Mouse (Mus musculus) kidney, adult 9 months (tissue): ENCODE results near the gene Npb.
A peak's percentile ranks its signal among the peaks of the same experiment; 100 is the strongest.
"Not testable (repeated sequence)": the region's sequence is repeated elsewhere in the genome, so short reads cannot be mapped to it uniquely, and the experiment has no call there.

Source experiments
- DNase-seq: peaks from one replicate; pipeline ENCODE4 v3.0.0; 2022

The Npb gene

DNA sequence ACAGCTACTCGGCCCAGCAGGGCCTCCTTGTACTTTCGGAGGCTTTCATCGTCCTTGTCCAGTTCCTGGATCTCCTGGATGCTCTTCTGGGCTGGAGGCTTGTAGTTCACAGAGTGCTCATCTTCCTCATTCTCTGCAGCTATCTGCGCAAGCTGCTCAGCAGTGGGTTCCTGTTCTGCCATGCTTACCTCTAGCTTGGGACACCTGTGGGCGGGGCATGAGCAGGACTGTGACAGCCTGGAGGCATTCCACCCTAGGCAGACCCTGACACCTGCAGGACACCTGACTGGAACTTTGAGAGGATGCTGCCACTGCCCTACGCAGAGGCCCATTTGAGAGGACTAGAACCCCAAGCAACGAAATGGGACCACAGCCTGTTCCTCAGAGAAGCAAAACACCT lies 28.1 kb upstream of the Npb start:
- DNase-seq = peak; percentile 53

DNA sequence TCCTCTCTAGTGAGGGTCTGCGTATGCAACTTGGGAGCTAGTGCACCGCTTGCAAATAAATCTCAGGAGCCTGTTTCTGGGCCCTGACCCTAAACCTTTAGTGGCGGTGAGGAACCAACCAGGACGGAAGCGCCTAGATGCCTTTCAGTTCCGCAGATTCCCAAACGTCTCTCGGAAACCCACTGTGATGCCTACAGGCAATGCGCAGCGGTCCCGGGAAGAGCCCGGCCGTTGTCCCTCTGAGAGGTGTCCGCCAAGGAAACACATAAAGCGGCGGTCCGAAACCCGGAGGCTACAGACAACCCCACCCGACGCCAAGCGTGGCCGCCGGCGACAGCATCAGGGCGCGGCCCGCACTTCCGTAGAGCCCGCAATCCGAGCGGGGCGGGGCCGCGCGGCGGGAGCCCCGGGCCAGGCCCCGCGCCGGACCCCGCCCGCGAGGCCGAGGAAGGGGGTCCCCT lies 27.4 kb upstream of the Npb start:
- peak; percentile 46 for DNase-seq

DNA sequence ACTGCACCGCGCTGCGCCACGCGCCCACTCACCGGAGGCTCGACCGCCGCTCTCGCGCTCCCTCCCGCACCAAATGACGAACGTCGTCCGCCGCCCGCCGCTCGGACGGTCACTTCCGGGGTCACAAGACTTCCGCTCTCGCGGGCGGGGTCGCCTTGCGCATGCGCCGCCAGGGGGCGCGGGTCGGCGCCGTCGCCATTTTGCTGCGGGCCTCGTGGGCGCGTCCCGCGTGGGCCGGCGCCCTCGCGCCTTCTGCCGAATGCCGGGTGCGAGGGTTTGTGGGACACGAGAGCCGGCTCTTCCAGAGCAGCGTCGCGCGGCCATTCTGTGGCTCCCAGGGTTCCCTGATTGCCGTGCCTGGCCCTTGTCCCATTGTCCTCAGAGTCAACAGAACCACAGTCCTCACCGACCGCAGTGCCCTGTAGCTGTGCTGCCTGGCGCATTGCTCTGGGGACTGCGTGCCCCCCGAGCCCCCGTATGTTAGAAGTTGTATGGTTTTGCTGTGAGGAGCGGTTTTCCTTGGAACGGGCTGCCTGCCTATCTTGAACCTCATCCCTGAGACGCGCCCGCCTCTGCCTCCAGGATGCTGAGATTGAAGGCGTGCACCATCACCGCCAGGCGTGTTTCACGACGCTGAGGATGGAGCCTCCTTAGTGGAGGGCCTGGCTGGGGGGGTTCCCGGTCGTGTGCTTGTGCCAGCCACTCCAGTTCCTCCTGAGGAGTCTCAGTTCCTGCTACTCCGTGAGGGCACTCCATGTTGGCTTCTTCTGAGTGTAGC lies 26.6 kb upstream of the Npb start, which contains the start of gene Arhgdia:
TSS of gene Arhgdia (minus strand) at position 135 of the 778 bp plus-strand sequence.
- DNase-seq = peak; percentile 86

DNA sequence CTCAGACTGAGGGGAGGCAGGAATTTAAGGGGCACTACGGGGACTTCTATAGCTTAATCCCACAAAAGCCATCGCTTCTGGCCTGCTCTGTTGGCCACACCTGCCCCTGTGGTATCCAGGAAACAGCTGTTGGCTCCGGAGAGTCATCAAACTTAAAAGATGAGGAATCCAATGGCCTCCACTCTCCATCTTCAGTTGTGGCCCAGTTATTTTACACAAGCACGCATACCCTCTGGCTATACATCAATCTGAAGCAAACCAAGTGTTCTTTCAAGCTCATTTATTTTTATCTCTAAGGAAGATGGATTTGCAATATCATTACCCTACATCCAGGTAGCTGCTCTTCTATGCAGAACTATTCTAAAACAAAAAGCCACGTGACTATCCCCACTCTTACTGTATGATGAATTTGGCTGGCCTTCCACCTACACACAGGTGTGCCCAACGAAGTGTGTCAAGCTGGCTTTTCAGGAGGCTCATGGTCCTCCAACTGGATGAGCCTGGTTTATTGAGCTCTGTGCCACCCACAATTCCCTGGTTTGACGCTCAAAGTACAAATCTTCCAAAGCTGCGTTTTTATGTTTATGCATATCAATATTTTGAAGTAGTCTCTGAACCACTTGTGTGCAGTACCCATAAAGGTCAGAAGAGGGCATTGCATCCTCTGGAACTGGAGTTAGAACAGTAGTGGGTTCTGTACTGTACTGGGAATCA lies 25.9 kb upstream of the Npb start:
- peak; percentile 71 for DNase-seq

DNA sequence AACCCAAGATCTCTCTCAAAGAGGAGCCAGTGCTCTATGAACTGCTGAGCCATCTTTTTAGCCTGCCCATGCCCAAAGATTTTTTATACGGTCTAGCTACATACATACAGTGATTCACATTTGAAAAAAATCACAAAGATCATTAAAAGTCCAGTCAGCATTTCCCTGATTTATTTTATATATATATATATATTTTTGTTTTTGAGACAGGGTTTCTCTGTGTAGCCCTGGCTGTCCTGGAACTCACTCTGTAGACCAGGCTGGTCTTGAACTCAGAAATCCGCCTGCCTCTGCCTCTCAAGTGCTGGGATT lies 25.3 kb upstream of the Npb start:
- not testable (repeated sequence) for DNase-seq

DNA sequence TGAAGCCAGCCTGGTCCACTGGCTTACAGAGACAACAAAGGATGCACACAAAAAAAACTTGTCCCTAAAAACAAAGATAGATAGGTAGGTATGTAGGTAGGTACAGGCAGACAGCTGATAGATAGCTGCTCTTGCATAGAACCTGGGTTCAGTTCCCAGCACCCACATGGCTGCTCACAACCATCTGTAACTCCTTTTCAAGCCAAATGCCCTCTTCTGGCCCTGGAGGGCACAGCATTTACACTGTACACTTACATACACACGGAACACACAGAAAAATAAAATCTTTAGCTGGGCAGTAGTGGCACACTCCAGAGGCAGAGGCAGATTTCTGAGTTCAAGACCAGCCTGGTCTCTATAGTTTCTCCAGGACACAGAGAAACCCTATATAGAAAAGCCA lies 24.3 kb upstream of the Npb start:
- DNase-seq = no peak

DNA sequence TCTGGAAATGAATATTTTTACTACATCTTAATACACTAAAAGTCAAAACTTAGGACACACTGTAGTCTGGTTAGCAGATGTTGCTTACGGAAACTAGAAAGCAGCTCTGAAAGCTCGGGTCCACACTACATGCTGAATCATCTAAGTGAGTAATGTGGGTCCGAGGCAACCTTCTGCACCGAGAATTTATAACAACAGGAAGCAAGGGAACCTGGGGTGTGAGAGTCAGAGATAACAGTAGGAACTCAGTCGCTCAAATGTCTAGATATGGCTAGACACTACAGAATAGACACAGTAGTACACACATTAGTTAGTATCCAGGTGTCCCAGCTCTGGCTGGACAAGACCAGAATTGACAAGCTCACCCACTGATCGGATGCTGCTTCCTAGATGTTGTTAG lies 19.7 kb upstream of the Npb start:
- DNase-seq = no peak

DNA sequence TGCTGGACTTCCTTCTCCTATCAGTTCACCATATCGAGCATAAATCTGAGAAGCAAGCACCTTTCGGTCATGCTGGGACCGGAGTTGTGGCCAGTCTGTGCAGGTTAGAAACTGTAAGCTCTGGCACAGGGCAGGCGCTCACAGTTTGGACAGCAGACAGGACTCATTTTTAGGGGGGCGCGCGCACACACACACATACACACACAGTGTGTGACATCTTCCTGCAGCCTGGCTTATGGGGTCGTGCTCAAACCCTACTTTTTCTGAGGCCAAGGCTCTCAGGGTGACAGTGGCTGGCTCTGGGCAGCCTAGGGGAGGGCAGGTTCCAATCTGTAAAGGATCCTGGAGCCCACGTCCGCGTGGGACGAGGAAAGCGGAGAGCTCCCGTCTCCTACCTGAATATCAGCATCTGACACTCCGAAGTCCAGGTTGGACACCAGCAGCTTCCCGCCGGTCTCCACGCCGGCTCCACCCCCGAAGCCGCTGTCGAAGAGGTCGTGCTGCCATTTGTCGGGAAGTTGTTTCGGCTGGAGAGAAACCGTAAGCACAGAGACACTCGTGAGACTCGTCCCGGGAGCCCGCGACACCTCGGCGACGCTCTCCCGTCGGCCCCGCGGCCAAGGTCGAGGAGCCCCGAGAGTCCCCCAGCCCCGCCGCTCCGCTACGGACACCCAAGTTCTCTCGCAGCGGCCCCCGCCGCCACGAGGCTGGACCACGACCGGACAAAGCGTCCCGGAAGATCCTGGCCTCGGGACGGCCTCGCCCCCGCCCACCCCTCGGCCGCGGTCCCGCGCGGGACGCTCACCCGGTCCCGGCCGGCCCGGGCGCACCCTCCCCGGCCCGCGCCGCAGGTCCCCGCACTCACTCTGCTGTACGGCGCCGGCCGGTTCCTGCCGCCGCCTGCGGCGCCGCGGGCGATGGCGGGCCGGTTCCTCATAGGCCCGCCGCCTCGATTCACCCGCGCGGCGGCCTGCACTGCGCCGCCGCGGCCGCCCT lies 10.7 kb upstream of the Npb start:
- DNase-seq = no peak

DNA sequence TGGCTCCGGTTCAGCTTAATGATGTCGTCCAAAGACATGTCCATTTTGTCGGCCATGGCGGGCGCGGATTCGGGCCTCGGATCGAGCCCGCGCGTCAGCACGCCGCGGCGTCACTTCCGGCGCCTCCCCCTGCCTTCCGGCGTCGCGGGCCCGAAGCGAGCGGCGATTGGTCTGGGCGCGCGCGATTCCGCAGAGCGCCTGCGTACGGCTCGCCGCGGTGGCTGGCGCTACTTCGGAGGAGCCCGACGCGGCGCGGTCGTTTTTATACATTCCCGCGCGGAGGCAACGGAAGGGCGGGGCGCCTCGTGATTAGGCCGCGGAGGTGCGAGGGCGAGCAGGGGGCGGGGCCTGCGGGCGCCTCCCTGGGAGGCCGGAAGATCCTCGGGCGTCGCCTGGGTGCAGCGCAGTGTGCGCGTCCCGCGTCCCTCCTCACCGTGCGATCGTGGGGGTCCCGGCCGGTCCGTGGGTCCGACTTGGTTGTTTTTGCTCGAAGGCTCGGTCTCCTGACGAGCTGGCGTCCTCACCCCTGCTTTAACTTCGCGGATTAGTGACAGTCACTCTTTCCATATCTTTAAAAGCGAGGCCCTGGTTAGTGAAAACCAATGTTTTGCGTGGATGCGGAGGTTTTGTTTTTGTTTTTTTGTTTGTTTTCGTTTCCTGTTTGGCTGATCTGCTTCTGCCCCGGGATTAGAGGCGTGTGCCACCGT lies 9.8 kb upstream of the Npb start, which contains the start of the genes Alyref and Anapc11:
TSS of gene Alyref (minus strand) at position 83 of the 707 bp plus-strand sequence.
TSS of gene Anapc11 (plus strand) at position 139 of the 707 bp plus-strand sequence.
- DNase-seq = peak; percentile 94

DNA sequence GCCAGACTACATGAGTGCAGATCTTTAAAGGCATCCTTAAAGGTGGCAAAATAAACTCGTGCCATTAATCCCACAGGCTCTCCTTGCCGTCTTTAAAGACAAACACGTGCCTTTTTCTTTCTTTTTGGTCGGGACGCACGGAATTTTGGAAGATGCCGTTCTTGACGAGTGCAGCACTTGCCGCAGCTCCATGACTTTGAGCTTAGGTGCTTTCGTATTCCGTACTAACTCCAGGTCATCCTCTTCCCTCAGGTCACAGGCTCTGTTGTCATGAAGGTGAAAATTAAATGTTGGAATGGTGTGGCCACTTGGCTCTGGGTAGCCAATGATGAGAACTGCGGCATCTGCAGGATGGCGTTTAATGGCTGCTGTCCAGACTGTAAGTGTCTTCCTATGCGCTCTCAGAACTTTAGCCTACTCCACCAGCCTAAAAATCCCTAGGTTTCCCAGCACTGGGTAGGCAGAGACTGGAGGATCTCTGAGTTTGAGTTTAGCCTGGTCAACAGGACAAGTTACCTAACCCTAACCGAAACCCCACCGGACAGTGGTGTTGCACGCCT lies 9.2 kb upstream of the Npb start:
- no peak for DNase-seq

DNA sequence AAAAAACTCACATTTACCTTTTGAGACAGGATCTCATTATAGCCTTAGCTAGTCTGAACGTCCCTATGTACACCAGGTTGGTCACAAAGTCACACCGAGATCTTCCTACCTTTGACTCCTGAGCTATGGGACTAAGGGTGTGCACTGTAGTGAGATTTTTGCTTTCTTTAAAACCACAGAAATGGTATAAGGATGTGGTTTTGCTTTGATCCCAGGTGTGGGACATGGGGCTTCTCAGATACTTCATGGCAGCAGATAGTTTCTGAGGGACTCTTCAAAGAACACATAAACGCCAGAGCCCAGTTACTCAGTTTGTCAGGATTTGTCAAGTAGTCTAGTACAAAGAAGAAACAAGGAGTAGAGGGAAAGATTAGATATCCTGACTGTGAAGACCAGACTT lies 7.6 kb upstream of the Npb start:
- DNase-seq = no peak

DNA sequence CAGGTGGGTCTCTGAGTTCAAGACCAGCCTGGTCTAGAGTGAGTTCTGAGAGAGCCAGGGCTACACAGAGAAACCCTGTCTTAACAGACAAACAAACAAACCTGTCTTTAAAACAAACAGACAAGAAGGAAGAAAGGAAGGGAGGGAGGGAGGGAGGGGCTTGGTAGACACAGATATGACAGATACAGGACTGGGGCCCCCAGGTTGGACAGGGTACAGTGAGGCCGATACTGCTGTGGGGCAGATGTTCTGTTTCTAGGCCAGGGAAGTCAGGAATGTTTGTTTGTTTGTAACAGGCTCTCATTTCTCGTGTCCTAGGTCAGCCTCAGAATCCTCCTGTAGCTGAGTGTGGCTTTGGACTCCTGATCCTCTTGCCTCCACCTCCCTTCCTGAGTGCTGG lies 4.7 kb upstream of the Npb start:
- no peak for DNase-seq

DNA sequence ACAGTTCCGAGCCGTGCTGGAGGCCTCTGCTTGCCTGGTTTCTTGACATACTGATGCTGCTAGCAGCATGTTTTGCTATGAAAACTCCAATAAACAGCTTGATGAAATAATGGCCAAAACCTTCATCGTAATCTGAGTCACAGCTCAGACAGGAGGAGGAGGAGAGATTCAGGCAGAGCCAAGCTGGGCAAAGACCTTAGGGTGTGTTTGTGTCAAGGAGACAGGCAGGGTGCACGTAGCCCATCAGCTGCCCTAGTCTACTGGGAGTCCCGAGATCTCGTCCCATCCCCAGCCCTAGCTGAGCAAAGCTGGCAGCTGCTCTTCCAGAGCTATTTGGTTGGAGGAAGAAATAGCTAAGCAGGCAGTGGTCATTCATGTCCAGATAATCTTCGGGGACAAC lies 2.6 kb upstream of the Npb start:
- DNase-seq = no peak

DNA sequence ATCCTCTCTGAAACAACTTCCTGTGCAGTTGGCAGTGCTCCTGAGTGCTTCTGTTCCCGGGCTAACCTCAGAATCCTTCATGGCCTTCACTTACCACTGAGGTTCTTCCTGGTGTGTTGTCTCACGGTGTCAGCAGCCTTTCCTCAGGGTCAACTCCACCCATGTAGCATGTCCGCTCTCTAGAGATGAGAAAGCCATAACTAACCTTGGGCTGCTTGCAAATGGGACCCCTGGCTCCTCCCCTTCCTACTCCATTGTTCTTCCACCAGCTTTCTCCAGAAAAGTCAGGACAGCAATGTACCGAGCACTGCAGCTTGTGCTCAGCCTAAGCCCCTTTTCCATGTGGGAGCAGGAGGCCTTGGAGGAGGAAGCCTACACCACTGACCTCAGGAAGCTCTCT lies 1.5 kb upstream of the Npb start:
- no peak for DNase-seq

DNA sequence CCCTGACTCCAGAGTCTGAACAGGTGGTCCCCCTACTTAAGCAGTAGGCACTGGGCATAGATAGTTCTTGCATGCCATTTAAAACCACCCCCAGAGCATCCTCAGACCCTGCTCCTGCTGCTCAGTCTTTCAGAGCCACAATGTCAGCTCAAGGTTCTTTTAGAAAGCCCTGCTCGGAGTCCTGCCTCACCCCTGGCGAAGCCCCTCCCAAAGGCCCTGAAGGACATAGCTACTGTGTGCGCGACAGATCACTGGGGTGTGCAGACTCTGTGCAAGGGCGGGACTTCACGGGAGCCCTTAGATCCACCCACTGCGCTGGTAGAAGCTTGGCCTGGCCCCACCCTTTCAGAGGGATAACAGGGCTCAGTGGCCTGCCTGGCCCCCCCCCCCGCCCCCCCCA lies 973 bp downstream of the Npb start:
- peak; percentile 63 for DNase-seq

DNA sequence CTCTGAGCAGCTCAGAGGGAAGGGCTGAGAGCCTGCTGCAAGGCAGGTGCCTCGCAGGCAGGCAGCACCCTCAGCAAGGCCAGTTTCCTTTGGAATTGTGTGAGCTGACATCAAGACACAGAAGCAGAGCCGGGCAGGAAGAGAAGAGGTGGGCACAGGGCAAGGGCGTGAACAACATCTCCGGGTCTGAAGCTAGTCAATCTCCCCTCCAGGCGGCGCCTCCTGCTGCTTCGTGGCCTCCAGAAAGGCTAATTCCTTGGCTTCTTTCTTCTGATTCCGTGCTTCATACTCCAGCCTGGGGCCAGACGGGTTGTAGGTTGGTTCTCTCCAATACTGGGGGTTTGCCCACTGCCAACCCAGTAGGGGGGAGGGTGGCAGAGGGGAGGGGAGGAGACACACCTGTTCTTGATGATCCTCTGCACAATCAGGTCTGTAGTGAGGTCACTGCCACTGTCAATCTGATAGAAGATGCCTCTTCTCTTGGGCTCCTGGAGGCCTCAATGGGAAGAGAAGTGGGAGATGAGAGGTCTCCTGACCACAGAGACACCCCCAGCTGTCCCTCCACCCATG lies 2.3 kb downstream of the Npb start:
- no peak for DNase-seq

DNA sequence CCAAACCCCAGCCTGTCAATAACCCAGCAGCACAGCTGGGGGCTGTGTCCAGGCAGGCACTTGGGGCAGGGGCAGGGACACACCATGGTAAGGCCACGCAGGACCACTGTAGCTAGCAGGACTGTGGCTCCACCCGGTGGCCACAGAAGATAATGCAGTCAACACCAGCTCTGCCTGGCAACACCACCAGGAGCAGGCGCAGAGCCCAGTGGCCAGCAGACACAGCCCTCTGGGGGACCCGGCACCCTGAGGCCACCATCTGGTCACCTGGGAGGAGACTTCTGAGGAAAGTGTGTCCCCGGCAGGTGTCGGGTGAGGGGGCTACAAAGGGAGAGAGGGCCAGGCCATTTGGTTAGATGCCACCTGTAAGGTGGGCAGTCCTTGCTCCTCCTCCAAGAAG lies 4.5 kb downstream of the Npb start:
- peak; percentile 82 for DNase-seq

DNA sequence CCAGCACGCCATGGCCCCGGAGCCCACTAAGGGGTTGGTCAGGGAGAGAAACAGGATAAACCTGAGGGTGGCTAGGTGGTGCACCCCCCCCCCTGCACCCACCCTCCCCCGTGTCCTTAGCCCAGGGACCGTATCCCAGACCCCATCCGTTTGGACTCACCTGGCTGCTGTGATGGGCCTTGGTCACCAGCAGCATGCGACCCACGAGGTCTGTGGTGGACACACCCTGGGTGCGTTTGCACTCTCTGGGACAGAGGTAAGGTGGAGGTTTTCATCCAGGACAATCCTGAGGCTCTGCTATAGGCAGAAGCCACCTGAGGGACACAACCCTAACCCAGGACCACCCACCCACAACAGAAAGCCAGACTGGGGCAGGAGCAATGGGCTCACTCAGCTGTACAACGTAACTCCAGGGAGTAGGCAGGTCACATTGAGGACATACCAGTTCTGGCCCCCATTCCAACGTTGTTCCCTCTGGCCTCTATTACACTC lies 5.2 kb downstream of the Npb start:
- no peak for DNase-seq

DNA sequence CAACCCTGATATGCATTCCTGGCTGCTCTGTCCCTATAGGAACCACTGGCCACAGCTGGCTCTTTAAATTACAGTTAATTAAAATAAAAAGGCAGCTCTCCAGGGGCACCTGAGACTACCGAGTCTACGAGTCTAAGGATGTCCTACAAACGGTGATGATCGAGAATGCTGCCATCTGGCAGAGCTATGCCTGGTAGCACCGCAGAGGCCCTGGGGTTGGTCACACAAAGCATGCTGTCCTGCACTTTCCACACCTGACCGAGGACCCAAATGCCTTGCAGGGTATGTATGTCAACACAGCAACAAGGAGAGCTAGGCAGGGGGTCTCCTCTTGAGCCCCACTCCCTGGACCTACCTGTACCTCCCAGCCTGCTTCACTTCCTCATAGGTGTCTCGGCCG lies 5.7 kb downstream of the Npb start:
- DNase-seq = no peak

DNA sequence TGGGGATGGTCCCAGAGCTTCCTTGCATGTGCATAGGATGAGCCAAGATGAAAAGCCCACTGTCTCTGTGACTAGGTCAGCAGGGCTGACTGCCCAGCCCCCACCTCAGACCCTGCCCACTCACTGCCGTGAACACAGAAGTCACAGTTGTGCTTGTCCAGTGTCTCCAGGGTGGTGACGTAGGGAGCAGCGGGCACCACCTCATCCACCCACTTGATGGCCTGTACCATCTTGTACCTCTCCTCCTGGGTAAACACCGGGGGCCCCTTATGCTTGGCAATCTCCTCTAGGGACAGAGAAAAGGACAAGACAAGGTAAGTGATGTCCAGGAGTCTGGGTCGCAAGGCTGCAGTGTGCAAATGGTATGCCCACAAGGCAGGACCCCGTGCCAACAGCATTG lies 6.9 kb downstream of the Npb start:
- no peak for DNase-seq

DNA sequence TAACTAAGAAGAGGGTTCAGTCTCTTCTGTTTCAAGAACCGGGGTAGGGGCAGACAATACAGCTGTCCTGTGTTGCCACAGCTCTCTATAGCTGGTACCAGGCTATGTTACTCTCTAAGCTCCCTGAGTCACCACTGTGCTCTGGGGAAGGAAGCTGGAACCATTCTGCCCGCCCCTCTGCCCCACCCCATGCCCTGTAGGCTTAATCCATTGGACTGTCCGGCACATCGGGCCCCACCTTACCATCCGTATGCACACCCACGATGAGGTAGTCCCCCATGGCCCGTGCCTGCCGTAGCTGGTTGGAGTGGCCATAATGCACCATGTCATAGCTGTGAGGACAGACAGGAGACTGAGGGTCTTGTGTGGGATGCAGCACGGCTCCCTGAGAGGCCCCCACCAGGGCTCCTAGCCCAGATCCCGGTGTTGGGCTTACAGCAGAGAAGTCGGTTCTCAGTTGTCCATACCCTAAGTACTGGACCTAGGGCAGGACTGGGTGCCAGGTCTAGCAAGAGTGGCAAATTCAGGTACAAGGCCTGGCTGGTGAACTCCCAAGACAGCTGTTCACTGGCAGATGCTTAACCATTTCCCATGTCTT lies 7.4 kb downstream of the Npb start:
- no peak for DNase-seq
